Comparison of ENCODE assay signal across 10 mouse cellular contexts in genomic region chr19:42034146-42034775, GRCm38 (mm10). TPM values are rescaled to one million over a fixed set of nuclear protein-coding genes. Genes with fewer than 3 reads are reported as not detected.
DNase-seq lines count a peak whose midpoint lies in the region; ATAC-seq and TF ChIP-seq lines count a peak whose summit lies in the region.
"Had no signal": no experiment of that assay in that cellular context is flagged by ENCODE, and none has a peak within 500 bp of the region (broad histone marks: within the 10 kb centered on the region; RNA-seq: fewer than 3 reads in every experiment).

No protein-coding gene starts in this region.

- intact Hi-C loops in heart, postnatal 14 days (cut with DNase I): loop anchor here (2.0 kb wide), 1 partner anchor 35 kb away; no protein-coding TSS in a partner anchor

- no peaks in the 10 kb centered on the region for H3K27me3 ChIP-seq in heart, embryonic 12.5 days (replicated peaks)
- no peaks in the 10 kb centered on the region for H3K27me3 ChIP-seq in midbrain, embryonic 10.5 days (ENCODE audit: low read depth, poor library complexity, severe bottlenecking)
- no peaks in the 10 kb centered on the region for H3K27me3 ChIP-seq in midbrain, embryonic 15.5 days (replicated peaks)
- no peaks in the 10 kb centered on the region for H3K27me3 ChIP-seq in embryonic facial prominence, embryonic 15.5 days
- no peaks in the 10 kb centered on the region for H3K27me3 ChIP-seq in limb, embryonic 14.5 days (ENCODE audit: control insufficient read depth, insufficient read depth, low read length)
- H3K27me3 ChIP-seq: Patski; stomach, embryonic 15.5 days had no signal

- H3K4me2 ChIP-seq in heart, embryonic 12.5 days: no peak overlapping the region
- no peak overlapping the region for H3K4me2 ChIP-seq in midbrain, embryonic 15.5 days
- H3K4me2 ChIP-seq in embryonic facial prominence, embryonic 15.5 days (replicated peaks): 0 out of 2 replicates have a peak overlapping the region, but pooled peaks have one; percentile 12
- H3K4me2 ChIP-seq in limb, embryonic 14.5 days (replicated peaks; ENCODE audit: low read depth, low read length, severe bottlenecking): no peak overlapping the region
- H3K4me2 ChIP-seq: stomach, embryonic 15.5 days had no signal

- ATAC-seq in heart, embryonic 12.5 days (ENCODE audit: insufficient number of reproducible peaks, low FRiP score): 0 out of 2 replicates have a peak, but pooled peaks have one; percentile 12
- no peak for ATAC-seq in midbrain, embryonic 15.5 days (replicated peaks)
- peak; percentile 41 for ATAC-seq in embryonic facial prominence, embryonic 15.5 days (ENCODE audit: insufficient number of reproducible peaks, low FRiP score, low TSS enrichment, low read depth)
- ATAC-seq in limb, embryonic 14.5 days (ENCODE audit: low FRiP score, low read depth): no peak

- H3K9ac ChIP-seq in heart, embryonic 12.5 days: no peak overlapping the region
- H3K9ac ChIP-seq in midbrain, embryonic 15.5 days: no peak overlapping the region
- no peak overlapping the region for H3K9ac ChIP-seq in embryonic facial prominence, embryonic 15.5 days
- H3K9ac ChIP-seq in limb, embryonic 14.5 days (ENCODE audit: low read depth, low read length, severe bottlenecking): peak overlapping the region; percentile 18; the same call in 1 of the 2 replicates
- H3K9ac ChIP-seq: stomach, embryonic 15.5 days had no signal

- H3K36me3 ChIP-seq in heart, embryonic 12.5 days: peaks cover 12% of the 10 kb centered on the region
- H3K36me3 ChIP-seq in midbrain, embryonic 10.5 days: peaks cover 5% of the 10 kb centered on the region; the same call in 1 of the 2 replicates
- H3K36me3 ChIP-seq in midbrain, embryonic 15.5 days (replicated peaks): no peaks in the 10 kb centered on the region
- H3K36me3 ChIP-seq in embryonic facial prominence, embryonic 15.5 days: 0 out of 2 replicates have a peak, but pooled peaks cover 7% of the 10 kb centered on the region
- peaks cover 10% of the 10 kb centered on the region; the same call in 1 of the 2 replicates for H3K36me3 ChIP-seq in limb, embryonic 14.5 days (ENCODE audit: control insufficient read depth, insufficient read depth, low read length)
- H3K36me3 ChIP-seq: stomach, embryonic 15.5 days had no signal

- peaks cover 21% of the 10 kb centered on the region for H3K4me1 ChIP-seq in heart, embryonic 12.5 days (replicated peaks)
- peaks cover 18% of the 10 kb centered on the region for H3K4me1 ChIP-seq in midbrain, embryonic 10.5 days
- H3K4me1 ChIP-seq in midbrain, embryonic 15.5 days: peaks cover 3% of the 10 kb centered on the region; the same call in 1 of the 2 replicates
- peaks cover 29% of the 10 kb centered on the region for H3K4me1 ChIP-seq in embryonic facial prominence, embryonic 15.5 days
- peaks cover 18% of the 10 kb centered on the region; the same call in 1 of the 2 replicates for H3K4me1 ChIP-seq in limb, embryonic 14.5 days (ENCODE audit: control insufficient read depth, insufficient read depth, low read length)

- no peak overlapping the region for H3K4me3 ChIP-seq in heart, embryonic 12.5 days
- peak overlapping the region; percentile 4; the same call in 1 of the 2 replicates for H3K4me3 ChIP-seq in midbrain, embryonic 10.5 days
- no peak overlapping the region for H3K4me3 ChIP-seq in midbrain, embryonic 15.5 days
- no peak overlapping the region for H3K4me3 ChIP-seq in embryonic facial prominence, embryonic 15.5 days (replicated peaks)
- no peak overlapping the region for H3K4me3 ChIP-seq in limb, embryonic 14.5 days (replicated peaks; ENCODE audit: low read length)
- H3K4me3 ChIP-seq: stomach, embryonic 15.5 days had no signal

- 65% methylated on average over 9 of the region's 9 CpGs for WGBS in heart, embryonic 12.5 days
- WGBS in midbrain, embryonic 10.5 days: 79% methylated on average over 9 of the region's 9 CpGs
- 72% methylated on average over 9 of the region's 9 CpGs for WGBS in midbrain, embryonic 15.5 days
- WGBS in embryonic facial prominence, embryonic 15.5 days: 42% methylated on average over 9 of the region's 9 CpGs
- 49% methylated on average over 9 of the region's 9 CpGs for WGBS in limb, embryonic 14.5 days

- no peak overlapping the region for H3K27ac ChIP-seq in heart, embryonic 12.5 days (ENCODE audit: poor library complexity, severe bottlenecking)
- peak overlapping the region; percentile 46; the same call in 1 of the 2 replicates for H3K27ac ChIP-seq in midbrain, embryonic 10.5 days (replicated peaks)
- no peak overlapping the region for H3K27ac ChIP-seq in midbrain, embryonic 15.5 days
- H3K27ac ChIP-seq in embryonic facial prominence, embryonic 15.5 days (replicated peaks): peak overlapping the region; percentile 85
- H3K27ac ChIP-seq in limb, embryonic 14.5 days (replicated peaks; ENCODE audit: low read depth, low read length): peak overlapping the region; percentile 56
- H3K27ac ChIP-seq: stomach, embryonic 15.5 days had no signal

- H3K9me3 ChIP-seq in heart, embryonic 12.5 days (replicated peaks): no peaks in the 10 kb centered on the region
- no peaks in the 10 kb centered on the region for H3K9me3 ChIP-seq in midbrain, embryonic 10.5 days (replicated peaks)
- H3K9me3 ChIP-seq in midbrain, embryonic 15.5 days: no peaks in the 10 kb centered on the region
- no peaks in the 10 kb centered on the region for H3K9me3 ChIP-seq in embryonic facial prominence, embryonic 15.5 days (replicated peaks)
- H3K9me3 ChIP-seq in limb, embryonic 14.5 days (ENCODE audit: control insufficient read depth, low read length): no peaks in the 10 kb centered on the region
- H3K9me3 ChIP-seq: stomach, embryonic 15.5 days had no signal

- no peak for DNase-seq in heart, postnatal 14 days
- no peak for DNase-seq in midbrain, embryonic 10.5 days (ENCODE audit: low spot score)
- no peak for DNase-seq in limb, embryonic 14.5 days (ENCODE audit: low spot score)
- DNase-seq in right cerebral cortex, adult 2 months (ENCODE audit: low spot score in 2 of 2): no peak

- TF ChIP-seq POLR2A in limb, embryonic 14.5 days (IDR thresholded peaks at IDR 0.05; ENCODE audit: borderline replicate concordance, extremely low read depth, insufficient read depth, insufficient read length): no peak

RNA-seq across cellular contexts. Expression of gene Ankrd2, which starts 1.5 kb away (rescaled TPM):
- polyA plus RNA-seq in heart, embryonic 12.5 days (2016; fragmentation: Nextera tagmentation; extraction: Ambion mirVana): not detected in 2 replicates
- total RNA-seq in heart, postnatal 14 days (2021): not detected
- 0.17 and 0.29 TPM in 2 replicates for polyA plus RNA-seq in midbrain, embryonic 10.5 days (2016; fragmentation: Nextera tagmentation; extraction: Ambion mirVana)
- polyA plus RNA-seq in midbrain, embryonic 15.5 days (2015; fragmentation: Nextera tagmentation; extraction: Ambion mirVana): 0.56 and 0.83 TPM in 2 replicates
- polyA plus RNA-seq in embryonic facial prominence, embryonic 15.5 days (2015; fragmentation: Nextera tagmentation; extraction: Ambion mirVana): 1.6 and 1.9 TPM in 2 replicates
- 0.58 and 0.96 TPM in 2 replicates for polyA plus RNA-seq in limb, embryonic 14.5 days (2012; rRNA removed)
- polyA plus RNA-seq in limb, embryonic 14.5 days (2014; fragmentation: Nextera tagmentation; extraction: Ambion mirVana): 0.66 and 1.5 TPM in 2 replicates
- polyA plus RNA-seq: kidney, embryonic 16.5 days had no signal

RNA-seq across cellular contexts. Expression of gene Hoga1, which starts 11.1 kb away (rescaled TPM):
- 0.69 and 1.0 TPM in 2 replicates for polyA plus RNA-seq in heart, embryonic 12.5 days (2016; fragmentation: Nextera tagmentation; extraction: Ambion mirVana)
- total RNA-seq in heart, postnatal 14 days (2021): 1 to 10 TPM; 1.4 to 2.3 TPM
- 1.1 and 1.8 TPM in 2 replicates for polyA plus RNA-seq in midbrain, embryonic 10.5 days (2016; fragmentation: Nextera tagmentation; extraction: Ambion mirVana)
- 1.1 and 1.3 TPM in 2 replicates for polyA plus RNA-seq in midbrain, embryonic 15.5 days (2015; fragmentation: Nextera tagmentation; extraction: Ambion mirVana)
- 1.7 TPM in 2 replicates for polyA plus RNA-seq in embryonic facial prominence, embryonic 15.5 days (2015; fragmentation: Nextera tagmentation; extraction: Ambion mirVana)
- 3.5 and 3.7 TPM in 2 replicates for polyA plus RNA-seq in limb, embryonic 14.5 days (2012; rRNA removed)
- polyA plus RNA-seq in limb, embryonic 14.5 days (2014; fragmentation: Nextera tagmentation; extraction: Ambion mirVana): 2.0 and 2.4 TPM in 2 replicates

RNA-seq across cellular contexts. Expression of gene 4933411K16Rik, which starts 17.8 kb away (rescaled TPM):
- polyA plus RNA-seq in heart, embryonic 12.5 days (2016; fragmentation: Nextera tagmentation; extraction: Ambion mirVana): not detected in 2 replicates
- total RNA-seq in heart, postnatal 14 days (2021): under 1 TPM in 1 of 2 experiments, not detected in 1; 0.32 TPM
- 0.09 TPM in 1 of 2 replicates, not detected in the other for polyA plus RNA-seq in midbrain, embryonic 10.5 days (2016; fragmentation: Nextera tagmentation; extraction: Ambion mirVana)
- polyA plus RNA-seq in midbrain, embryonic 15.5 days (2015; fragmentation: Nextera tagmentation; extraction: Ambion mirVana): not detected in 2 replicates
- polyA plus RNA-seq in embryonic facial prominence, embryonic 15.5 days (2015; fragmentation: Nextera tagmentation; extraction: Ambion mirVana): 0.16 TPM in 1 of 2 replicates, not detected in the other
- 0.34 and 0.49 TPM in 2 replicates for polyA plus RNA-seq in limb, embryonic 14.5 days (2012; rRNA removed)
- polyA plus RNA-seq in limb, embryonic 14.5 days (2014; fragmentation: Nextera tagmentation; extraction: Ambion mirVana): 0.33 TPM in 1 of 2 replicates, not detected in the other
- polyA plus RNA-seq: stomach, embryonic 15.5 days had no signal

RNA-seq across cellular contexts. Expression of gene Morn4, which starts 51.9 kb away (rescaled TPM):
- polyA plus RNA-seq in heart, embryonic 12.5 days (2016; fragmentation: Nextera tagmentation; extraction: Ambion mirVana): 15.2 and 17.1 TPM in 2 replicates
- 1 to 10 TPM; 4.5 to 5.3 TPM for total RNA-seq in heart, postnatal 14 days (2021)
- 51.9 and 70.7 TPM in 2 replicates for polyA plus RNA-seq in midbrain, embryonic 10.5 days (2016; fragmentation: Nextera tagmentation; extraction: Ambion mirVana)
- polyA plus RNA-seq in midbrain, embryonic 15.5 days (2015; fragmentation: Nextera tagmentation; extraction: Ambion mirVana): 154 and 162 TPM in 2 replicates
- 29.0 and 30.0 TPM in 2 replicates for polyA plus RNA-seq in embryonic facial prominence, embryonic 15.5 days (2015; fragmentation: Nextera tagmentation; extraction: Ambion mirVana)
- 22.8 and 25.8 TPM in 2 replicates for polyA plus RNA-seq in limb, embryonic 14.5 days (2012; rRNA removed)
- 20.0 and 25.5 TPM in 2 replicates for polyA plus RNA-seq in limb, embryonic 14.5 days (2014; fragmentation: Nextera tagmentation; extraction: Ambion mirVana)

RNA-seq across cellular contexts. Expression of gene Ubtd1, which starts 52.7 kb away (rescaled TPM):
- polyA plus RNA-seq in heart, embryonic 12.5 days (2016; fragmentation: Nextera tagmentation; extraction: Ambion mirVana): 13.8 and 16.1 TPM in 2 replicates
- total RNA-seq in heart, postnatal 14 days (2021): 10 to 100 TPM; 25.9 to 28.0 TPM
- 9.5 and 10.2 TPM in 2 replicates for polyA plus RNA-seq in midbrain, embryonic 10.5 days (2016; fragmentation: Nextera tagmentation; extraction: Ambion mirVana)
- polyA plus RNA-seq in midbrain, embryonic 15.5 days (2015; fragmentation: Nextera tagmentation; extraction: Ambion mirVana): 10.0 and 13.6 TPM in 2 replicates
- 33.2 and 34.2 TPM in 2 replicates for polyA plus RNA-seq in embryonic facial prominence, embryonic 15.5 days (2015; fragmentation: Nextera tagmentation; extraction: Ambion mirVana)
- 38.9 and 50.1 TPM in 2 replicates for polyA plus RNA-seq in limb, embryonic 14.5 days (2012; rRNA removed)
- 19.4 and 19.7 TPM in 2 replicates for polyA plus RNA-seq in limb, embryonic 14.5 days (2014; fragmentation: Nextera tagmentation; extraction: Ambion mirVana)

Comparison
In these comparisons a context has a peak if more than half of its experiments do, and no peak if none do; other contexts are left out.
1. H3K27ac ChIP-seq: peak in midbrain, embryonic 10.5 days (single experiment), embryonic facial prominence, embryonic 15.5 days (single experiment) and limb, embryonic 14.5 days (single experiment); none in heart, embryonic 12.5 days (single experiment) and midbrain, embryonic 15.5 days (single experiment).
2. ATAC-seq: peak in heart, embryonic 12.5 days (single experiment) and embryonic facial prominence, embryonic 15.5 days (single experiment); none in midbrain, embryonic 15.5 days (single experiment) and limb, embryonic 14.5 days (single experiment).